Mouse (Mus musculus): ENCODE results near the gene Cops7a.

The Cops7a gene

GRCm38 (mm10) chr6:124917518-124918330, 47.6 kb downstream of the Cops7a start:
- peak; percentile 100 for DNase-seq

GRCm38 (mm10) chr6:124916695-124917517, 48.4 kb downstream of the Cops7a start:
- DNase-seq: peak; percentile 99

GRCm38 (mm10) chr6:124915942-124916694, 49.2 kb downstream of the Cops7a start:
- DNase-seq: peak; percentile 95

- peak; percentile 95 for DNase-seq
Measured at GRCm38 (mm10) chr6:124915160-124915941, 50.0 kb downstream of the Cops7a start.

- DNase-seq: no peak
Measured at GRCm38 (mm10) chr6:124914511-124914910, 50.8 kb downstream of the Cops7a start.

GRCm38 (mm10) chr6:124913721-124914285, 51.5 kb downstream of the Cops7a start:
- no peak for DNase-seq

- DNase-seq: no peak
Measured at GRCm38 (mm10) chr6:124913214-124913613, 52.1 kb downstream of the Cops7a start.

GRCm38 (mm10) chr6:124911533-124912218, 53.7 kb downstream of the Cops7a start, which contains the start of gene Lag3:
Gene Lag3 (minus strand): TSS chr6:124911705.
- DNase-seq: no peak

GRCm38 (mm10) chr6:124910032-124910431, 55.3 kb downstream of the Cops7a start:
- DNase-seq: no peak
